Mouse (Mus musculus) forebrain, embryonic 15.5 days (tissue): ENCODE data around the gene Pitpnb. TPM values are rescaled to one million over a fixed set of nuclear protein-coding genes. Genes with fewer than 3 reads are reported as not detected.

Experiments
- ATAC-seq: fragments of 200-750 bp; cut with Nextera tagmentation; replicated peaks from 2 replicates; pipeline ENCODE4 v1.8.0; 2017; ENCODE audit warnings: mild to moderate bottlenecking, moderate TSS enrichment, moderate library complexity
- H3K27ac ChIP-seq: fragments of 300-500 bp; sonication (generic); replicated peaks from 2 replicates; pipeline ENCODE4 v1.5.1; 2015; ENCODE audit warnings: mild to moderate bottlenecking, inconsistent platforms
- H3K27me3 ChIP-seq: fragments of 300-500 bp; sonication (generic); 2 replicates; pipeline ENCODE4 v1.6.1; 2015; ENCODE audit warnings: inconsistent platforms
- H3K36me3 ChIP-seq: fragments of 300-500 bp; sonication (generic); 2 replicates; pipeline ENCODE4 v1.6.1; 2015; ENCODE audit warnings: mild to moderate bottlenecking, inconsistent platforms
- H3K4me1 ChIP-seq: fragments of 300-500 bp; sonication (generic); 2 replicates; pipeline ENCODE4 v1.6.1; 2015; ENCODE audit warnings: inconsistent platforms
- H3K4me2 ChIP-seq: fragments of 300-500 bp; sonication (generic); replicated peaks from 2 replicates; pipeline ENCODE4 v1.6.1; 2015; ENCODE audit warnings: mild to moderate bottlenecking, inconsistent platforms
- H3K4me3 ChIP-seq: fragments of 300-500 bp; sonication (generic); 2 replicates; pipeline ENCODE4 v1.5.1; 2015; ENCODE audit warnings: mild to moderate bottlenecking, inconsistent platforms
- H3K9ac ChIP-seq: fragments of 300-500 bp; sonication (generic); replicated peaks from 2 replicates; pipeline ENCODE4 v1.6.1; 2015; ENCODE audit warnings: mild to moderate bottlenecking, inconsistent platforms
- H3K9me3 ChIP-seq: fragments of 300-500 bp; sonication (generic); 2 replicates; pipeline ENCODE4 v1.6.1; 2016; ENCODE audit warnings: inconsistent platforms
- WGBS: fragments of 180-500 bp; shearing (Covaris S2); methylation state at CpG from one replicate; pipeline ENCODE4 v1.1.7; 2015; ENCODE audit warnings: mixed read lengths; 5-methylcytosine and 5-hydroxymethylcytosine counted together
- polyA plus RNA-seq: library from polyadenylated mRNA; unstranded; fragments of >200 nt; fragmentation: Nextera tagmentation; extraction: Ambion mirVana; gene quantifications from 2 replicates; pipeline ENCODE4 v1.2.1, GENCODE M21; 2015

Pitpnb gene
- polyA plus RNA-seq, 1 experiment from 2014 or later = 102 TPM

- H3K9me3 ChIP-seq = no peaks in the 10 kb centered on the region
- peak; percentile 32; the same call in 1 of the 2 replicates for ATAC-seq
- H3K4me2 ChIP-seq = no peak overlapping the region
- no peaks in the 10 kb centered on the region for H3K27me3 ChIP-seq
- H3K9ac ChIP-seq = no peak overlapping the region
- WGBS = 21% methylated on average over 14 of the region's 14 CpGs
- H3K36me3 ChIP-seq = no peaks in the 10 kb centered on the region
- no peak overlapping the region for H3K4me3 ChIP-seq
- H3K27ac ChIP-seq = no peak overlapping the region
- peaks cover 12% of the 10 kb centered on the region for H3K4me1 ChIP-seq
These were observed 78.0 kb downstream of the Pitpnb start for GRCm38 (mm10) chr5:111408470-111409105.

GRCm38 (mm10) chr5:111409412-111410044 is 79.0 kb downstream of the Pitpnb start:
- Histone ChIP-seq H3K36me3 (no peaks in the 10 kb centered on the region), H3K27ac (no peak overlapping the region), H3K4me2 (no peak overlapping the region), H3K4me3 (no peak overlapping the region), H3K27me3 (no peaks in the 10 kb centered on the region), H3K9me3 (no peaks in the 10 kb centered on the region), H3K4me1 (peaks cover 21% of the 10 kb centered on the region), H3K9ac (no peak overlapping the region)
- no peak for ATAC-seq
- 28% methylated on average over 1 of the region's 1 CpGs for WGBS

- H3K4me2 ChIP-seq = no peak overlapping the region
- H3K4me1 ChIP-seq = peaks cover 30% of the 10 kb centered on the region
- no peaks in the 10 kb centered on the region for H3K36me3 ChIP-seq
- H3K9me3 ChIP-seq = no peaks in the 10 kb centered on the region
- H3K27ac ChIP-seq = no peak overlapping the region
- no peak overlapping the region for H3K9ac ChIP-seq
- no peak for ATAC-seq
- H3K4me3 ChIP-seq = no peak overlapping the region
- no peaks in the 10 kb centered on the region for H3K27me3 ChIP-seq
- 88% methylated on average over 3 of the region's 3 CpGs for WGBS
These were observed 80.1 kb downstream of the Pitpnb start for GRCm38 (mm10) chr5:111410665-111411064.

GRCm38 (mm10) chr5:111414192-111414591 is 83.6 kb downstream of the Pitpnb start:
- H3K9me3 ChIP-seq = no peaks in the 10 kb centered on the region
- H3K4me3 ChIP-seq = peak overlapping the region; percentile 74
- H3K4me2 ChIP-seq = peak overlapping the region; percentile 83
- H3K27ac ChIP-seq = peak overlapping the region; percentile 97
- H3K9ac ChIP-seq = 0 out of 2 replicates have a peak overlapping the region, but pooled peaks have one; percentile 94
- H3K4me1 ChIP-seq = peaks cover 20% of the 10 kb centered on the region
- 0% methylated on average over 5 of the region's 5 CpGs for WGBS
- no peaks in the 10 kb centered on the region for H3K27me3 ChIP-seq
- ATAC-seq = peak; percentile 36
- H3K36me3 ChIP-seq = no peaks in the 10 kb centered on the region

- H3K36me3 ChIP-seq = no peaks in the 10 kb centered on the region
- H3K4me3 ChIP-seq = peak overlapping the region; percentile 74
- peaks cover 17% of the 10 kb centered on the region for H3K4me1 ChIP-seq
- H3K9ac ChIP-seq = peak overlapping the region; percentile 94
- 27% methylated on average over 4 of the region's 4 CpGs for WGBS
- H3K9me3 ChIP-seq = no peaks in the 10 kb centered on the region
- H3K27ac ChIP-seq = peak overlapping the region; percentile 97
- H3K4me2 ChIP-seq = peak overlapping the region; percentile 83
- H3K27me3 ChIP-seq = no peaks in the 10 kb centered on the region
- 0 out of 2 replicates have a peak, but pooled peaks have one; percentile 4 for ATAC-seq
These were observed 84.2 kb downstream of the Pitpnb start for GRCm38 (mm10) chr5:111414770-111415249.

GRCm38 (mm10) chr5:111415575-111415974 is 85.0 kb downstream of the Pitpnb start:
- H3K4me3 ChIP-seq = peak overlapping the region; percentile 74
- H3K27me3 ChIP-seq = no peaks in the 10 kb centered on the region
- H3K27ac ChIP-seq = peak overlapping the region; percentile 97
- H3K36me3 ChIP-seq = peaks cover 2% of the 10 kb centered on the region; the same call in 1 of the 2 replicates
- H3K9ac ChIP-seq = peak overlapping the region; percentile 94
- peak overlapping the region; percentile 83 for H3K4me2 ChIP-seq
- H3K9me3 ChIP-seq = no peaks in the 10 kb centered on the region
- H3K4me1 ChIP-seq = peaks cover 18% of the 10 kb centered on the region
- WGBS = 1% methylated on average over 14 of the region's 14 CpGs
- ATAC-seq = no peak

- H3K36me3 ChIP-seq = peaks cover 4% of the 10 kb centered on the region; the same call in 1 of the 2 replicates
- no peak for ATAC-seq
- peak overlapping the region; percentile 94 for H3K9ac ChIP-seq
- H3K9me3 ChIP-seq = no peaks in the 10 kb centered on the region
- peak overlapping the region; percentile 83 for H3K4me2 ChIP-seq
- H3K27ac ChIP-seq = peak overlapping the region; percentile 97
- no peaks in the 10 kb centered on the region for H3K27me3 ChIP-seq
- WGBS = under 1% methylated on average over 13 of the region's 13 CpGs
- H3K4me1 ChIP-seq = peaks cover 23% of the 10 kb centered on the region
- H3K4me3 ChIP-seq = peak overlapping the region; percentile 74
These were observed 85.5 kb downstream of the Pitpnb start for GRCm38 (mm10) chr5:111416048-111416447.

GRCm38 (mm10) chr5:111416591-111417374 is 86.2 kb downstream of the Pitpnb start, which contains the start of gene Mn1:
Mn1 (plus strand) TSS chr5:111417362.
- peaks cover 30% of the 10 kb centered on the region for H3K4me1 ChIP-seq

GRCm38 (mm10) chr5:111417378-111418131 is 87.0 kb downstream of the Pitpnb start:
- Histone ChIP-seq H3K36me3 (peaks cover 7% of the 10 kb centered on the region; the same call in 1 of the 2 replicates), H3K27ac (peak overlapping the region; percentile 97), H3K9ac (peak overlapping the region; percentile 94), H3K9me3 (no peaks in the 10 kb centered on the region), H3K4me1 (peaks cover 30% of the 10 kb centered on the region), H3K27me3 (no peaks in the 10 kb centered on the region), H3K4me2 (peak overlapping the region; percentile 83), H3K4me3 (peak overlapping the region; percentile 74)
- WGBS = 0% methylated on average over 81 of the region's 105 CpGs
- peak; percentile 8 for ATAC-seq

More at GRCm38 (mm10) chr5:111416591-111417374, 86.2 kb downstream of the Pitpnb start, which contains the start of gene Mn1:
- ATAC-seq = peak; percentile 94
- H3K27me3 ChIP-seq = no peaks in the 10 kb centered on the region
- under 1% methylated on average over 88 of the region's 88 CpGs for WGBS
- H3K9me3 ChIP-seq = no peaks in the 10 kb centered on the region
- H3K27ac ChIP-seq = peak within 1 kb of the TSS; percentile 97
- H3K9ac ChIP-seq = peak within 1 kb of the TSS; percentile 94
- H3K4me3 ChIP-seq = peak within 1 kb of the TSS; percentile 74
- H3K36me3 ChIP-seq = peaks cover 7% of the 10 kb centered on the region; the same call in 1 of the 2 replicates
- H3K4me2 ChIP-seq = peak within 1 kb of the TSS; percentile 83

GRCm38 (mm10) chr5:111418202-111419120 is 87.9 kb downstream of the Pitpnb start:
- H3K36me3 ChIP-seq = peaks cover 7% of the 10 kb centered on the region; the same call in 1 of the 2 replicates
- no peaks in the 10 kb centered on the region for H3K9me3 ChIP-seq
- peak overlapping the region; percentile 97 for H3K27ac ChIP-seq
- peak overlapping the region; percentile 74 for H3K4me3 ChIP-seq
- H3K27me3 ChIP-seq = no peaks in the 10 kb centered on the region
- peak overlapping the region; percentile 94 for H3K9ac ChIP-seq
- under 1% methylated on average over 63 of the region's 63 CpGs for WGBS
- H3K4me2 ChIP-seq = peak overlapping the region; percentile 83
- H3K4me1 ChIP-seq = peaks cover 30% of the 10 kb centered on the region
- no peak for ATAC-seq
